Mouse (Mus musculus) liver, adult 10 weeks (tissue): ENCODE data around the gene Angptl1. TPM values are rescaled to one million over a fixed set of nuclear protein-coding genes. Genes with fewer than 3 reads are reported as not detected.

Source experiments
- polyA plus RNA-seq: library from polyadenylated mRNA; stranded (reverse); fragments of 350-450 nt; fragmentation: Illumina TruSeq; extraction: RNeasy Lipid Tissue Mini Kit (QIAGEN cat#74804); gene quantifications from one replicate; pipeline ENCODE4 v1.2.3, GENCODE M21; 2014; ENCODE audit warnings: low read depth, low replicate concordance

Gene Angptl1
- 0.13 TPM for polyA plus RNA-seq

DNA sequence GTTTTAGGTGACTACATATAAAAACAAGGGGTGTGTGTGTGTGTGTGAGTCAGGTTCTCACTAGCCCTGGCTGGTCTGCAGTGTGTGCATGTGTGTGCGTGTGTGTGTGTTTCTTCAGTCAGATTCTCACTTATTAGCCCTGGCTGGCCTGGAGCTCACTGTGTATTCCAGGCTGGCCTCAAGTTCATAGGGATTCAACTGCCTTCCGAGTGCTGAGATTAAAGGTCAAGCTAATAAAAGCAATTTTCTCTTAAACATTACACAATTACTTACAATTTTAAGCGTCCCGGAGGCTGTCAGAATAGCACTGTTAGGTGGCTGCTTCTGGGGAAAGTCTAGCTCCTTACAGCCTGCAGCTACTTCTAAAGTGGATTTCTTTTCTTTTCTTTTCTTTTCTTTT lies at the start of gene Angptl1:
TSS of gene Angptl1 (plus strand) at position 386 of the 400 bp plus-strand sequence.

Other genes with a start within 250 kb of the Angptl1 start
- gene Tor3a, start 164.2 kb upstream of the Angptl1 start, polyA plus RNA-seq, result 2.9 TPM
- gene Fam20b, start 119.5 kb upstream of the Angptl1 start, polyA plus RNA-seq, result 12.6 TPM
- gene Ralgps2, start 101.1 kb downstream of the Angptl1 start, polyA plus RNA-seq, result 12.7 TPM